Mouse (Mus musculus): Measurements from ENCODE around the gene Slc7a11.

DNA sequence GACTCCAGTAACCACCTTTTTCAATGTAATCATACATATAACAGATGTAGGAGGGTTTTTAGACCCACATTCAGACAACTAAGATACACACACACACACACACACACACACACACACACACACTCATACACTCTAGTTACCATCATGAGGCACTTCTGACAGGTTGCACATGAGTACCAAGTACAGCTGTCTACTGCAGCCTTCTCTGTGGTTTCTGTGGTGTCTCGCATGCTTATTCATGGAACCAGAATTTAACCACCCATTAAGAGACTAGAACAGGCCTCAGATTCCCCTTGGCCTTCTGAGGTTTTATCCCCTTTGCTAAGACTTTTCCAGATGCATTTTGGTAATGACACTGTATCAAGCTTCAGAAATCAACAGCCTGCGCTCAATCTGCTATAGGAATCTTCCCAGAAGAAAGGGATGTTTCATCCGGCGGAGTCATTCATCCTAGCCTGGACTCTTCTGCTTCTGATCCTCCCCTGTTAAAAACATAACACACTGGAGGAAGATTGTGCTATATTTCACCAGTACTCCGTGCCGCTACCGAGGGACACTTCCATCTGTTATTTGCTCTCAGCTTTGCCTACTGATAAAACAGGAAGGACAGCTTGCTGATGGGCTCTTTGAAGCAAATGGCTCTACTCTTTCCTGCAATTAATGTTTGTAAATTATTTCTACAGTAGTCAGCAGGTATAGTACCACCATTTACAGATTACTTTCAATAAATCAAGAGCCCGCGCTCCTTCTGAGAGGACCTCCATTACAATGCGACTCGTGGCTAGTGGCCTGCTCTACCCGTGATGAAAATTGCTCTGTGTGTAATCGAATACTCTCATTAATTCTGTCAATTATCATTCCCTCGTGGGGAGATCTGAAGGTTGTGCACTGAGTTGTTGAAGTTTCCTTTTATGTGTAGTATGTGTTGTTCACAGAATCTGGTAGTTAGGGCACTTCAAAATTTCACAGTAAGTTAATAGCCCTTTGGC, 135.8 kb downstream of the Slc7a11 start:
- TF ChIP-seq EP300 (IDR thresholded peaks at IDR 0.05) (no peak), CTCF (IDR thresholded peaks at IDR 0.05) (no peak)
